Mouse (Mus musculus) left cerebral cortex, adult 18-20 months (tissue): ENCODE results near the gene Selplg. TPM values are rescaled to one million over a fixed set of nuclear protein-coding genes. Genes with fewer than 3 reads are reported as not detected.
A peak's percentile ranks its signal among the peaks of the same experiment; 100 is the strongest.

ENCODE experiments used
- DNase-seq, 2 experiments: peaks; one replicate each; pipeline ENCODE4 v3.0.0; 2021 to 2022; ENCODE audit warnings: low spot score in 2 of 2, mixed read lengths in 1 of 2
- total RNA-seq, 2 experiments: library from RNA; stranded (reverse); gene quantifications; 2 replicates each; pipeline ENCODE4 v1.2.3; 2021

The Selplg gene
- total RNA-seq, 2 experiments from 2014 or later: 26.3 to 27.5 TPM

- no peak for DNase-seq
Measured at GRCm38 (mm10) chr5:113772905-113773519, 59.4 kb downstream of the Selplg start.

DNA sequence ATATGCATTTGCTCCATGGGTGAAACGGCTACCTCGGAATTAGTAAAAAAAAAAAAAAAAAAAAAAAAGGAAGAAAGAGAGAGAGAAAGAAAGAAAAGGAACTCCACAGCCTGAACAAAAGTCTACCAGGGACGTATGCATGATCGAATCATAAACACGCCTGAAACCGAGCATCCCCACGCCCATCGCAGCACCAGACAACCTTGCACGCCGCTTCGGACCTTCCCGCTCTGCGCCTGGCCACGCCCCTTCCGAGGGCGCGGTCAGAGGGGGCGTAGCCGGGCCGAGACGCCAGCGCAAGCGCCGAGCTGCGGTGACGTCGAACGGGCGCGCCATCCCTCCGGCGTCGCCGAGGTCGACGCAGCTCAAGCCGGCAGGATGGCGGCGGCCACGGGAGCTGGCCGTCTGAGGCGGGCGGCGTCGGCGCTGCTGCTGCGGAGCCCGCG lies 60.0 kb downstream of the Selplg start, which contains the start of the genes Sart3 and Iscu:
Gene Sart3 (minus strand): TSS at position 61 of the 446 bp plus-strand sequence.
Gene Iscu (plus strand): TSS at position 299 of the 446 bp plus-strand sequence.
- peak; percentile 94 to 96 for DNase-seq

- DNase-seq: peak; percentile 81 to 85
Measured at GRCm38 (mm10) chr5:113771213-113772162, 61.0 kb downstream of the Selplg start.

DNA sequence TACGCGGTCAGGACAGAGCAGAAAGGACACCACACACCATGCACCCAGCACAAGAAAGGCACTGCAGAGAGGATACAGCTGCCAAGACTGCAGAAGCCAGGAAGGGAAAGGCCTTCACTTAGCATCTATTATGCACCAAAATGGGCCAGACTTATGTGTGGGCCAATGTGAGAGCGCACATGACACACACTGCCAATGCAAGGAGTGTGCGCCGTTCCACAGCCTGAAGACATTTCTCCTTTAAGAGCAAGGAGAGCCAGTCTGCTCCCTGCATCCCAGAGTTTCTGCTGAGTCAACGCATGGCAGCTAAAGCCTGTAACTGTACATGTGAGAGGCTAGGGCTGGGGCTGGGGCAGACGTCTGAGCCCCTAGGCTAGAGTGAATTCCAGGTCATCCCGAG lies 63.6 kb downstream of the Selplg start:
- peak in 1 of 2 experiments; percentile 40 for DNase-seq

Other genes starting within 250 kb of the Selplg start
- 1 to 10 TPM; 4.6 to 5.5 TPM for gene Cmklr1, start 182.2 kb downstream of the Selplg start, total RNA-seq
- not detected for gene 1700069L16Rik, start 107.9 kb downstream of the Selplg start, total RNA-seq
- 10 to 100 TPM; 11.8 to 13.2 TPM for gene Ficd, start 96.8 kb downstream of the Selplg start, total RNA-seq
- 10 to 100 TPM; 46.8 to 51.8 TPM for gene Sart3, start 60.1 kb downstream of the Selplg start, total RNA-seq
- 100 to 1,000 TPM; 128 to 130 TPM for gene Iscu, start 59.9 kb downstream of the Selplg start, total RNA-seq
- gene Tmem119, start 32.1 kb downstream of the Selplg start, total RNA-seq: 10 to 100 TPM; 23.5 to 25.2 TPM
- 10 to 100 TPM; 86.7 to 88.5 TPM for gene Coro1c, start 76.1 kb upstream of the Selplg start, total RNA-seq
- 10 to 100 TPM; 24.3 to 27.1 TPM for gene Ssh1, start 161.2 kb upstream of the Selplg start, total RNA-seq
- not detected for gene Dao, start 171.1 kb upstream of the Selplg start, total RNA-seq
- gene Usp30, start 232.8 kb upstream of the Selplg start, total RNA-seq: 10 to 100 TPM; 34.9 to 36.9 TPM